32 mouse cellular contexts compared by ENCODE assay signal in genomic region chr2:153506385-153506784, GRCm38 (mm10). TPM values are rescaled to one million over a fixed set of nuclear protein-coding genes. Genes with fewer than 3 reads are reported as not detected.
DNase-seq lines count a peak whose midpoint lies in the region; ATAC-seq lines count a peak whose summit lies in the region.
"Had no signal": no experiment of that assay in that cellular context is flagged by ENCODE, and none has a peak within 500 bp of the region (broad histone marks: within the 10 kb centered on the region; RNA-seq: fewer than 3 reads in every experiment).

No protein-coding gene starts in this region.

- DNase-seq in midbrain, embryonic 11.5 days (ENCODE audit: low spot score, missing footprints) = no peak
- DNase-seq in lung, postnatal 36 days = no peak
- no peak for DNase-seq in thymus, postnatal 10 days (ENCODE audit: low spot score in 2 of 2)
- DNase-seq: adrenal gland, postnatal 10 days; adrenal gland, postnatal 36 days; cerebellum, adult 18-20 months; cerebellum, adult 9-10 months; cerebellum, postnatal 14 days; gastrocnemius, postnatal 10 days; gastrocnemius, postnatal 36 days; heart, adult 11 months; heart, postnatal 10 days; heart, postnatal 36 days had no signal

- H3K4me1 ChIP-seq in midbrain, embryonic 12.5 days = peaks cover 27% of the 10 kb centered on the region
- peaks cover 16% of the 10 kb centered on the region for H3K4me1 ChIP-seq in midbrain, embryonic 11.5 days (ENCODE audit: control insufficient read depth, insufficient read depth, low read length)
- peaks cover 98% of the 10 kb centered on the region for H3K4me1 ChIP-seq in megakaryocyte, embryonic 14.5 days
- peaks cover 36% of the 10 kb centered on the region for H3K4me1 ChIP-seq in forebrain, embryonic 12.5 days

- no peak for ATAC-seq in midbrain, embryonic 12.5 days (ENCODE audit: low FRiP score, low read depth)
- ATAC-seq in midbrain, embryonic 11.5 days (ENCODE audit: low FRiP score) = no peak
- peak; percentile 55 for ATAC-seq in common myeloid progenitor, adult 5-6 weeks (replicated peaks; ENCODE audit: low read depth, poor library complexity, severe bottlenecking)
- no peak for ATAC-seq in forebrain, embryonic 12.5 days (ENCODE audit: low FRiP score)
- ATAC-seq: forebrain, embryonic 13.5 days; forebrain, embryonic 16.5 days; hindbrain, embryonic 16.5 days; Patski had no signal

- H3K4me3 ChIP-seq in midbrain, embryonic 12.5 days = no peak overlapping the region
- H3K4me3 ChIP-seq in midbrain, embryonic 11.5 days (ENCODE audit: low read depth, low read length) = no peak overlapping the region
- peak overlapping the region; percentile 16 for H3K4me3 ChIP-seq in megakaryocyte, embryonic 14.5 days (replicated peaks)
- no peak overlapping the region for H3K4me3 ChIP-seq in forebrain, embryonic 12.5 days (replicated peaks)
- H3K4me3 ChIP-seq: embryonic facial prominence, embryonic 12.5 days; embryonic facial prominence, embryonic 15.5 days; erythroblast, embryonic 14.5 days; forebrain, embryonic 13.5 days; heart, embryonic 12.5 days; heart, embryonic 15.5 days; hindbrain, embryonic 10.5 days; hindbrain, embryonic 13.5 days had no signal

- H3K27ac ChIP-seq in midbrain, embryonic 12.5 days (replicated peaks) = 0 out of 2 replicates have a peak overlapping the region, but pooled peaks have one; percentile 5
- no peak overlapping the region for H3K27ac ChIP-seq in midbrain, embryonic 11.5 days (ENCODE audit: low read depth, low read length)
- no peak overlapping the region for H3K27ac ChIP-seq in forebrain, embryonic 12.5 days
- H3K27ac ChIP-seq: embryonic facial prominence, embryonic 12.5 days; embryonic facial prominence, embryonic 15.5 days; forebrain, embryonic 13.5 days; heart, embryonic 15.5 days; hindbrain, embryonic 10.5 days; hindbrain, embryonic 13.5 days had no signal

- H3K4me2 ChIP-seq in midbrain, embryonic 12.5 days (replicated peaks) = no peak overlapping the region
- no peak overlapping the region for H3K4me2 ChIP-seq in midbrain, embryonic 11.5 days
- no peak overlapping the region for H3K4me2 ChIP-seq in forebrain, embryonic 12.5 days
- H3K4me2 ChIP-seq: embryonic facial prominence, embryonic 12.5 days; embryonic facial prominence, embryonic 15.5 days; forebrain, embryonic 13.5 days; heart, embryonic 12.5 days; heart, embryonic 15.5 days; hindbrain, embryonic 13.5 days had no signal

- H3K27me3 ChIP-seq in midbrain, embryonic 12.5 days = peaks cover 17% of the 10 kb centered on the region
- no peaks in the 10 kb centered on the region for H3K27me3 ChIP-seq in midbrain, embryonic 11.5 days (ENCODE audit: control insufficient read depth, insufficient read depth, low read length)
- H3K27me3 ChIP-seq in megakaryocyte, embryonic 14.5 days (replicated peaks) = no peaks in the 10 kb centered on the region
- H3K27me3 ChIP-seq in forebrain, embryonic 12.5 days = no peaks in the 10 kb centered on the region
- H3K27me3 ChIP-seq: embryonic facial prominence, embryonic 12.5 days; embryonic facial prominence, embryonic 15.5 days; forebrain, embryonic 13.5 days; heart, embryonic 12.5 days; heart, embryonic 15.5 days; Patski had no signal

- H3K9me3 ChIP-seq in midbrain, embryonic 12.5 days = no peaks in the 10 kb centered on the region
- H3K9me3 ChIP-seq in midbrain, embryonic 11.5 days (ENCODE audit: control insufficient read depth, low read length) = no peaks in the 10 kb centered on the region
- peaks cover 3% of the 10 kb centered on the region; the same call in 1 of the 2 replicates for H3K9me3 ChIP-seq in megakaryocyte, embryonic 14.5 days
- H3K9me3 ChIP-seq in forebrain, embryonic 12.5 days = no peaks in the 10 kb centered on the region
- H3K9me3 ChIP-seq: embryonic facial prominence, embryonic 12.5 days; embryonic facial prominence, embryonic 15.5 days; forebrain, embryonic 13.5 days; G1E; heart, embryonic 12.5 days; heart, embryonic 15.5 days; hindbrain, embryonic 10.5 days; hindbrain, embryonic 13.5 days had no signal

- 84% methylated on average over 5 of the region's 5 CpGs for WGBS in midbrain, embryonic 12.5 days
- WGBS in midbrain, embryonic 11.5 days = 90% methylated on average over 5 of the region's 5 CpGs
- 90% methylated on average over 5 of the region's 5 CpGs for WGBS in forebrain, embryonic 12.5 days

- no peak overlapping the region for H3K9ac ChIP-seq in midbrain, embryonic 12.5 days (replicated peaks)
- no peak overlapping the region for H3K9ac ChIP-seq in midbrain, embryonic 11.5 days (ENCODE audit: low read length)
- no peak overlapping the region for H3K9ac ChIP-seq in forebrain, embryonic 12.5 days
- H3K9ac ChIP-seq: embryonic facial prominence, embryonic 12.5 days; embryonic facial prominence, embryonic 15.5 days; forebrain, embryonic 13.5 days; heart, embryonic 12.5 days; heart, embryonic 15.5 days; hindbrain, embryonic 13.5 days had no signal

- H3K36me3 ChIP-seq in midbrain, embryonic 12.5 days = no peaks in the 10 kb centered on the region
- H3K36me3 ChIP-seq in midbrain, embryonic 11.5 days (ENCODE audit: control insufficient read depth, insufficient read depth, low read length) = no peaks in the 10 kb centered on the region
- peaks cover 72% of the 10 kb centered on the region for H3K36me3 ChIP-seq in megakaryocyte, embryonic 14.5 days (replicated peaks; ENCODE audit: low read length)
- H3K36me3 ChIP-seq in forebrain, embryonic 12.5 days (replicated peaks) = no peaks in the 10 kb centered on the region
- H3K36me3 ChIP-seq: embryonic facial prominence, embryonic 12.5 days; embryonic facial prominence, embryonic 15.5 days; heart, embryonic 12.5 days; heart, embryonic 15.5 days; hindbrain, embryonic 10.5 days; hindbrain, embryonic 13.5 days had no signal

RNA-seq across cellular contexts. Expression of gene 4930404H24Rik, which starts 13.8 kb away (rescaled TPM):
- polyA plus RNA-seq in midbrain, embryonic 12.5 days (2016; fragmentation: Nextera tagmentation; extraction: Ambion mirVana) = not detected in 2 replicates
- not detected in 2 replicates for polyA plus RNA-seq in midbrain, embryonic 11.5 days (2014; fragmentation: Nextera tagmentation; extraction: Ambion mirVana)
- not detected in 2 replicates for total RNA-seq in common myeloid progenitor, adult 5-6 weeks (2017)
- polyA plus RNA-seq in megakaryocyte, embryonic 14.5 days (2012; ENCODE audit: insufficient read depth, low replicate concordance) = 0.54 TPM in 1 of 2 replicates, not detected in the other
- polyA plus RNA-seq in forebrain, embryonic 12.5 days (2016; fragmentation: Nextera tagmentation; extraction: Ambion mirVana) = not detected in 2 replicates
- total RNA-seq: adrenal gland, adult 18-20 months; adrenal gland, postnatal 10 days; adrenal gland, postnatal 36 days; G1E; gastrocnemius, adult 18-20 months; gastrocnemius, postnatal 10 days; gastrocnemius, postnatal 36 days; heart, adult 8-10 months; heart, postnatal 10 days; heart, postnatal 36 days had no signal
- polyA plus RNA-seq: embryonic facial prominence, embryonic 12.5 days; embryonic facial prominence, embryonic 15.5 days; erythroblast, embryonic 14.5 days; forebrain, embryonic 13.5 days; forebrain, embryonic 16.5 days; G1E; heart, embryonic 12.5 days; heart, embryonic 15.5 days; hindbrain, embryonic 10.5 days; hindbrain, embryonic 13.5 days; hindbrain, embryonic 16.5 days; Patski had no signal

RNA-seq across cellular contexts. Expression of gene Nol4l, which starts 23.4 kb away (rescaled TPM):
- 31.8 and 32.7 TPM in 2 replicates for polyA plus RNA-seq in midbrain, embryonic 12.5 days (2016; fragmentation: Nextera tagmentation; extraction: Ambion mirVana)
- 19.5 and 19.9 TPM in 2 replicates for polyA plus RNA-seq in midbrain, embryonic 11.5 days (2014; fragmentation: Nextera tagmentation; extraction: Ambion mirVana)
- total RNA-seq in common myeloid progenitor, adult 5-6 weeks (2017) = 7.3 and 7.4 TPM in 2 replicates
- 10.6 and 40.8 TPM in 2 replicates for polyA plus RNA-seq in megakaryocyte, embryonic 14.5 days (2012; ENCODE audit: insufficient read depth, low replicate concordance)
- 31.4 and 34.5 TPM in 2 replicates for polyA plus RNA-seq in forebrain, embryonic 12.5 days (2016; fragmentation: Nextera tagmentation; extraction: Ambion mirVana)
